Mouse (Mus musculus) ES-Bruce4 (cell line): ENCODE results near the gene Asb1. TPM values are rescaled to one million over a fixed set of nuclear protein-coding genes. Genes with fewer than 3 reads are reported as not detected.
A peak's percentile ranks its signal among the peaks of the same experiment; 100 is the strongest.

Experiments used
- H3K27ac ChIP-seq: 2 replicates; pipeline ENCODE4 v1.5.1; 2012; ENCODE audit warnings: low read length, inconsistent platforms; ENCODE audit not compliant: insufficient read depth
- H3K27me3 ChIP-seq: 2 replicates; pipeline ENCODE4 v1.6.1; 2012; ENCODE audit warnings: mild to moderate bottlenecking, low read length, inconsistent platforms; ENCODE audit not compliant: control insufficient read depth, poor library complexity, insufficient read depth, severe bottlenecking
- H3K36me3 ChIP-seq: 2 replicates; pipeline ENCODE4 v1.6.1; 2012; ENCODE audit warnings: inconsistent platforms, mild to moderate bottlenecking, low read length, moderate library complexity; ENCODE audit not compliant: control insufficient read depth, poor library complexity, insufficient read depth, severe bottlenecking
- H3K4me1 ChIP-seq: one replicate; pipeline ENCODE4 v1.8.1; 2011; ENCODE audit warnings: low read length; ENCODE audit not compliant: control insufficient read depth, insufficient read depth
- H3K4me3 ChIP-seq: 2 replicates; pipeline ENCODE4 v1.5.1; 2011; ENCODE audit warnings: low read depth, mild to moderate bottlenecking, low read length
- H3K9ac ChIP-seq: 2 replicates; pipeline ENCODE4 v1.6.1; 2012; ENCODE audit warnings: low read depth, mild to moderate bottlenecking, inconsistent platforms; ENCODE audit not compliant: poor library complexity, severe bottlenecking
- H3K9me3 ChIP-seq: replicated peaks from 2 replicates; pipeline ENCODE4 v1.6.1; 2012; ENCODE audit warnings: mild to moderate bottlenecking, low read length, inconsistent platforms; ENCODE audit not compliant: control insufficient read depth, poor library complexity, insufficient read depth, severe bottlenecking
- CTCF ChIP-seq: IDR thresholded peaks from one replicate; pipeline ENCODE4 v1.8.1; 2011; ENCODE audit warnings: low read depth, low read length
- EP300 ChIP-seq: IDR thresholded peaks from 2 replicates; pipeline ENCODE4 v1.6.1; 2011; ENCODE audit warnings: low read depth, low read length; ENCODE audit not compliant: insufficient read depth
- POLR2A ChIP-seq: IDR thresholded peaks from one replicate; pipeline ENCODE4 v1.8.1; 2011; ENCODE audit warnings: low read length; ENCODE audit not compliant: insufficient read depth
- polyA plus RNA-seq: library from polyadenylated mRNA; stranded (reverse); fragments of >200 nt; gene quantifications from 2 replicates; pipeline ENCODE4 v1.2.4, GENCODE M21; 2011; ENCODE audit warnings: low read depth; ENCODE audit not compliant: missing spikeins, insufficient read depth, insufficient read length

Asb1 gene
- polyA plus RNA-seq, 1 experiment, result 9.5 TPM

GRCm38 (mm10) chr1:91567269-91567668 is 26.9 kb downstream of the Asb1 start:
- Histone ChIP-seq H3K4me3 (no peak overlapping the region), H3K27me3 (no peaks in the 10 kb centered on the region), H3K27ac (no peak overlapping the region), H3K36me3 (no peaks in the 10 kb centered on the region), H3K9me3 (no peaks in the 10 kb centered on the region), H3K9ac (no peak overlapping the region), H3K4me1 (no peaks in the 10 kb centered on the region)
- TF ChIP-seq POLR2A (no peak), EP300 (no peak), CTCF (no peak)

- Histone ChIP-seq H3K36me3 (no peaks in the 10 kb centered on the region), H3K27me3 (no peaks in the 10 kb centered on the region), H3K9me3 (no peaks in the 10 kb centered on the region), H3K27ac (no peak overlapping the region), H3K4me1 (no peaks in the 10 kb centered on the region), H3K9ac (no peak overlapping the region), H3K4me3 (no peak overlapping the region)
- TF ChIP-seq CTCF (no peak), EP300 (no peak)
Observed at GRCm38 (mm10) chr1:91572458-91572857, 32.1 kb downstream of the Asb1 start.

- Histone ChIP-seq H3K27me3 (no peaks in the 10 kb centered on the region), H3K4me1 (no peaks in the 10 kb centered on the region), H3K4me3 (no peak overlapping the region), H3K9me3 (no peaks in the 10 kb centered on the region), H3K27ac (no peak overlapping the region), H3K36me3 (no peaks in the 10 kb centered on the region), H3K9ac (no peak overlapping the region)
- TF ChIP-seq CTCF (peak; percentile 22), EP300 (no peak)
Observed at GRCm38 (mm10) chr1:91574208-91574607, 33.9 kb downstream of the Asb1 start.

- Histone ChIP-seq H3K9me3 (no peaks in the 10 kb centered on the region), H3K27ac (no peak overlapping the region)
Observed at GRCm38 (mm10) chr1:91577883-91578517, 37.7 kb downstream of the Asb1 start.

GRCm38 (mm10) chr1:91580503-91580902 is 40.2 kb downstream of the Asb1 start:
- no peaks in the 10 kb centered on the region for H3K4me1 ChIP-seq
- no peaks in the 10 kb centered on the region for H3K27me3 ChIP-seq
- H3K9me3 ChIP-seq, result no peaks in the 10 kb centered on the region
- no peak overlapping the region for H3K4me3 ChIP-seq
- no peak overlapping the region for H3K9ac ChIP-seq
- no peak overlapping the region for H3K27ac ChIP-seq
- TF ChIP-seq CTCF (no peak), POLR2A (no peak), EP300 (no peak)
- no peaks in the 10 kb centered on the region for H3K36me3 ChIP-seq

More at GRCm38 (mm10) chr1:91577883-91578517, 37.7 kb downstream of the Asb1 start:
- no peaks in the 10 kb centered on the region for H3K36me3 ChIP-seq
- H3K9ac ChIP-seq, result no peak overlapping the region
- TF ChIP-seq POLR2A, result no peak
- no peak for TF ChIP-seq CTCF
- TF ChIP-seq EP300, result no peak
- no peak overlapping the region for H3K4me3 ChIP-seq
- no peaks in the 10 kb centered on the region for H3K27me3 ChIP-seq
- H3K4me1 ChIP-seq, result no peaks in the 10 kb centered on the region

- Histone ChIP-seq H3K36me3 (no peaks in the 10 kb centered on the region), H3K4me3 (no peak overlapping the region), H3K9me3 (no peaks in the 10 kb centered on the region), H3K27me3 (no peaks in the 10 kb centered on the region), H3K27ac (no peak overlapping the region), H3K9ac (no peak overlapping the region), H3K4me1 (no peaks in the 10 kb centered on the region)
- TF ChIP-seq POLR2A, result no peak
- TF ChIP-seq CTCF, result no peak
- no peak for TF ChIP-seq EP300
Observed at GRCm38 (mm10) chr1:91581206-91581605, 40.9 kb downstream of the Asb1 start.
